Mouse (Mus musculus): ENCODE data around the gene Adar. TPM values are rescaled to one million over a fixed set of nuclear protein-coding genes. Genes with fewer than 3 reads are reported as not detected.
A peak's percentile ranks its signal among the peaks of the same experiment; 100 is the strongest.

Gene Adar
- polyA plus RNA-seq, 1 experiment from 2014 or later, result 20.4 TPM

- H3K27me3 ChIP-seq (replicated peaks; ENCODE audit: control insufficient read depth, insufficient read depth, low read length), result no peaks in the 10 kb centered on the region
- H3K36me3 ChIP-seq (ENCODE audit: control insufficient read depth, insufficient read depth, low read length), result no peaks in the 10 kb centered on the region
- peaks cover 14% of the 10 kb centered on the region for H3K4me1 ChIP-seq (ENCODE audit: control insufficient read depth, insufficient read depth, low read length)
- peak; percentile 39 for DNase-seq (ENCODE audit: low spot score)
- H3K4me2 ChIP-seq (ENCODE audit: low read length), result no peak overlapping the region
- WGBS, result 16% methylated on average over 4 of the region's 4 CpGs
- no peak overlapping the region for H3K9ac ChIP-seq (ENCODE audit: low read length)
- no peaks in the 10 kb centered on the region for H3K9me3 ChIP-seq (replicated peaks; ENCODE audit: control insufficient read depth, low read length)
- 0 out of 2 replicates have a peak, but pooled peaks have one; percentile 45 for ATAC-seq
- H3K27ac ChIP-seq (ENCODE audit: low read depth, low read length), result no peak overlapping the region
- no peak overlapping the region for H3K4me3 ChIP-seq (ENCODE audit: low read depth, low read length)
Observed at GRCm38 (mm10) chr3:89727028-89727427, 12.2 kb downstream of the Adar start.

- no peaks in the 10 kb centered on the region for H3K27me3 ChIP-seq (replicated peaks; ENCODE audit: control insufficient read depth, insufficient read depth, low read length)
- H3K4me3 ChIP-seq (ENCODE audit: low read depth, low read length), result no peak overlapping the region
- ATAC-seq (no peak), DNase-seq (ENCODE audit: low spot score) (no peak)
- no peaks in the 10 kb centered on the region for H3K36me3 ChIP-seq (ENCODE audit: control insufficient read depth, insufficient read depth, low read length)
- no peaks in the 10 kb centered on the region for H3K9me3 ChIP-seq (replicated peaks; ENCODE audit: control insufficient read depth, low read length)
- peaks cover 11% of the 10 kb centered on the region for H3K4me1 ChIP-seq (ENCODE audit: control insufficient read depth, insufficient read depth, low read length)
- 83% methylated on average over 2 of the region's 2 CpGs for WGBS
- H3K27ac ChIP-seq (ENCODE audit: low read depth, low read length), result no peak overlapping the region
- no peak overlapping the region for H3K9ac ChIP-seq (ENCODE audit: low read length)
- H3K4me2 ChIP-seq (ENCODE audit: low read length), result no peak overlapping the region
Observed at GRCm38 (mm10) chr3:89728848-89729247, 14.0 kb downstream of the Adar start.

- ATAC-seq (peak; percentile 90), DNase-seq (ENCODE audit: low spot score) (peak; percentile 76)
- H3K27ac ChIP-seq (ENCODE audit: low read depth, low read length), result no peak overlapping the region
- H3K27me3 ChIP-seq (replicated peaks; ENCODE audit: control insufficient read depth, insufficient read depth, low read length), result no peaks in the 10 kb centered on the region
- H3K4me2 ChIP-seq (ENCODE audit: low read length), result peak overlapping the region; percentile 61
- peak overlapping the region; percentile 62 for H3K9ac ChIP-seq (ENCODE audit: low read length)
- WGBS, result 2% methylated on average over 32 of the region's 32 CpGs
- no peaks in the 10 kb centered on the region for H3K9me3 ChIP-seq (replicated peaks; ENCODE audit: control insufficient read depth, low read length)
- peaks cover 3% of the 10 kb centered on the region for H3K36me3 ChIP-seq (ENCODE audit: control insufficient read depth, insufficient read depth, low read length)
- H3K4me1 ChIP-seq (ENCODE audit: control insufficient read depth, insufficient read depth, low read length), result peaks cover 11% of the 10 kb centered on the region
- H3K4me3 ChIP-seq (ENCODE audit: low read depth, low read length), result peak overlapping the region; percentile 37
Observed at GRCm38 (mm10) chr3:89730350-89731331, 15.8 kb downstream of the Adar start.

- DNase-seq (ENCODE audit: low spot score), result no peak
- 82% methylated on average over 4 of the region's 4 CpGs for WGBS
- no peak overlapping the region for H3K9ac ChIP-seq (ENCODE audit: low read length)
Observed at GRCm38 (mm10) chr3:89732091-89732490, 17.3 kb downstream of the Adar start.

GRCm38 (mm10) chr3:89738509-89738908, 23.7 kb downstream of the Adar start:
- H3K4me3 ChIP-seq (ENCODE audit: low read depth, low read length), result no peak overlapping the region
- H3K36me3 ChIP-seq (ENCODE audit: control insufficient read depth, insufficient read depth, low read length), result peaks cover 73% of the 10 kb centered on the region
- no peak overlapping the region for H3K9ac ChIP-seq (ENCODE audit: low read length)
- no peaks in the 10 kb centered on the region for H3K27me3 ChIP-seq (replicated peaks; ENCODE audit: control insufficient read depth, insufficient read depth, low read length)
- no peak overlapping the region for H3K4me2 ChIP-seq (ENCODE audit: low read length)
- WGBS, result 95% methylated on average over 6 of the region's 6 CpGs
- ATAC-seq, result no peak
- no peaks in the 10 kb centered on the region for H3K9me3 ChIP-seq (replicated peaks; ENCODE audit: control insufficient read depth, low read length)
- H3K27ac ChIP-seq (ENCODE audit: low read depth, low read length), result no peak overlapping the region
- no peak for DNase-seq (ENCODE audit: low spot score)
- H3K4me1 ChIP-seq (ENCODE audit: control insufficient read depth, insufficient read depth, low read length), result no peaks in the 10 kb centered on the region

More at GRCm38 (mm10) chr3:89732091-89732490, 17.3 kb downstream of the Adar start:
- Histone ChIP-seq H3K4me2 (ENCODE audit: low read length) (no peak overlapping the region), H3K27ac (ENCODE audit: low read depth, low read length) (no peak overlapping the region), H3K4me1 (ENCODE audit: control insufficient read depth, insufficient read depth, low read length) (peaks cover 11% of the 10 kb centered on the region), H3K27me3 (replicated peaks; ENCODE audit: control insufficient read depth, insufficient read depth, low read length) (no peaks in the 10 kb centered on the region), H3K36me3 (ENCODE audit: control insufficient read depth, insufficient read depth, low read length) (peaks cover 15% of the 10 kb centered on the region), H3K4me3 (ENCODE audit: low read depth, low read length) (no peak overlapping the region), H3K9me3 (replicated peaks; ENCODE audit: control insufficient read depth, low read length) (no peaks in the 10 kb centered on the region)
- ATAC-seq, result no peak

GRCm38 (mm10) chr3:89752307-89752706, 37.5 kb downstream of the Adar start:
- H3K36me3 ChIP-seq (ENCODE audit: control insufficient read depth, insufficient read depth, low read length), result peaks cover 93% of the 10 kb centered on the region

GRCm38 (mm10) chr3:89755283-89755682, 40.5 kb downstream of the Adar start:
- peaks cover 79% of the 10 kb centered on the region for H3K36me3 ChIP-seq (ENCODE audit: control insufficient read depth, insufficient read depth, low read length)
- no peak for ATAC-seq
- 76% methylated on average over 6 of the region's 6 CpGs for WGBS

More at GRCm38 (mm10) chr3:89752307-89752706, 37.5 kb downstream of the Adar start:
- ATAC-seq (no peak), DNase-seq (ENCODE audit: low spot score) (no peak)
- Histone ChIP-seq H3K9ac (ENCODE audit: low read length) (no peak overlapping the region), H3K27ac (ENCODE audit: low read depth, low read length) (no peak overlapping the region), H3K4me3 (ENCODE audit: low read depth, low read length) (no peak overlapping the region), H3K27me3 (replicated peaks; ENCODE audit: control insufficient read depth, insufficient read depth, low read length) (no peaks in the 10 kb centered on the region), H3K4me2 (ENCODE audit: low read length) (no peak overlapping the region), H3K4me1 (ENCODE audit: control insufficient read depth, insufficient read depth, low read length) (no peaks in the 10 kb centered on the region), H3K9me3 (replicated peaks; ENCODE audit: control insufficient read depth, low read length) (no peaks in the 10 kb centered on the region)
- 57% methylated on average over 1 of the region's 1 CpGs for WGBS

GRCm38 (mm10) chr3:89757851-89758250, 43.0 kb downstream of the Adar start:
- no peak overlapping the region for H3K4me2 ChIP-seq (ENCODE audit: low read length)
- DNase-seq (ENCODE audit: low spot score), result no peak
- H3K9me3 ChIP-seq (replicated peaks; ENCODE audit: control insufficient read depth, low read length), result no peaks in the 10 kb centered on the region
- H3K36me3 ChIP-seq (ENCODE audit: control insufficient read depth, insufficient read depth, low read length), result peaks cover 70% of the 10 kb centered on the region
- ATAC-seq, result no peak
- peaks cover 21% of the 10 kb centered on the region for H3K4me1 ChIP-seq (ENCODE audit: control insufficient read depth, insufficient read depth, low read length)
- no peaks in the 10 kb centered on the region for H3K27me3 ChIP-seq (replicated peaks; ENCODE audit: control insufficient read depth, insufficient read depth, low read length)
- H3K27ac ChIP-seq (ENCODE audit: low read depth, low read length), result no peak overlapping the region
- H3K9ac ChIP-seq (ENCODE audit: low read length), result no peak overlapping the region
- WGBS, result 71% methylated on average over 2 of the region's 2 CpGs
- H3K4me3 ChIP-seq (ENCODE audit: low read depth, low read length), result no peak overlapping the region

More at GRCm38 (mm10) chr3:89755283-89755682, 40.5 kb downstream of the Adar start:
- H3K4me1 ChIP-seq (ENCODE audit: control insufficient read depth, insufficient read depth, low read length), result peaks cover 17% of the 10 kb centered on the region
- no peak overlapping the region for H3K27ac ChIP-seq (ENCODE audit: low read depth, low read length)
- H3K9me3 ChIP-seq (replicated peaks; ENCODE audit: control insufficient read depth, low read length), result no peaks in the 10 kb centered on the region
- H3K4me3 ChIP-seq (ENCODE audit: low read depth, low read length), result no peak overlapping the region
- H3K27me3 ChIP-seq (replicated peaks; ENCODE audit: control insufficient read depth, insufficient read depth, low read length), result no peaks in the 10 kb centered on the region
- no peak overlapping the region for H3K9ac ChIP-seq (ENCODE audit: low read length)
- no peak for DNase-seq (ENCODE audit: low spot score)
- no peak overlapping the region for H3K4me2 ChIP-seq (ENCODE audit: low read length)

- Histone ChIP-seq H3K4me3 (ENCODE audit: low read depth, low read length) (no peak overlapping the region), H3K9me3 (replicated peaks; ENCODE audit: control insufficient read depth, low read length) (no peaks in the 10 kb centered on the region), H3K27me3 (replicated peaks; ENCODE audit: control insufficient read depth, insufficient read depth, low read length) (no peaks in the 10 kb centered on the region), H3K4me2 (ENCODE audit: low read length) (peak overlapping the region; percentile 33), H3K9ac (ENCODE audit: low read length) (peak overlapping the region; percentile 40), H3K36me3 (ENCODE audit: control insufficient read depth, insufficient read depth, low read length) (peaks cover 54% of the 10 kb centered on the region), H3K27ac (ENCODE audit: low read depth, low read length) (peak overlapping the region; percentile 55; the same call in 1 of the 2 replicates), H3K4me1 (ENCODE audit: control insufficient read depth, insufficient read depth, low read length) (peaks cover 32% of the 10 kb centered on the region)
- DNase-seq (ENCODE audit: low spot score) (peak; percentile 64), ATAC-seq (peak; percentile 45)
- WGBS, result 48% methylated on average over 2 of the region's 3 CpGs
Observed at GRCm38 (mm10) chr3:89759786-89760185, 45.0 kb downstream of the Adar start.
